Mouse (Mus musculus) embryonic facial prominence, embryonic 10.5 days (tissue): ENCODE data around the gene Cacna1a. TPM values are rescaled to one million over a fixed set of nuclear protein-coding genes. Genes with fewer than 3 reads are reported as not detected.

Experiments
- DNase-seq: peaks from one replicate; pipeline ENCODE4 v3.0.0-alpha.2; 2017; ENCODE audit warnings: low spot score
- H3K27ac ChIP-seq: fragments of 300-500 bp; sonication (generic); replicated peaks from 2 replicates; pipeline ENCODE4 v1.5.1; 2016; ENCODE audit warnings: mild to moderate bottlenecking
- H3K27me3 ChIP-seq: fragments of 300-500 bp; sonication (generic); replicated peaks from 2 replicates; pipeline ENCODE4 v1.6.1; 2016; ENCODE audit warnings: low read depth, mild to moderate bottlenecking; ENCODE audit not compliant: poor library complexity, severe bottlenecking
- H3K36me3 ChIP-seq: fragments of 300-500 bp; sonication (generic); replicated peaks from 2 replicates; pipeline ENCODE4 v1.6.1; 2016; ENCODE audit warnings: mild to moderate bottlenecking, moderate library complexity
- H3K4me1 ChIP-seq: fragments of 300-500 bp; sonication (generic); 2 replicates; pipeline ENCODE4 v1.6.1; 2016
- H3K4me3 ChIP-seq: fragments of 300-500 bp; sonication (generic); 2 replicates; pipeline ENCODE4 v1.5.1; 2016; ENCODE audit warnings: mild to moderate bottlenecking, moderate library complexity
- H3K9me3 ChIP-seq: fragments of 300-500 bp; sonication (generic); 2 replicates; pipeline ENCODE4 v1.6.1; 2016; ENCODE audit warnings: mild to moderate bottlenecking
- WGBS: fragments of 180-500 bp; shearing (Covaris S2); methylation state at CpG from one replicate; pipeline ENCODE4 v1.1.7; 2016; 5-methylcytosine and 5-hydroxymethylcytosine counted together
- polyA plus RNA-seq: library from polyadenylated mRNA; unstranded; fragments of >200 nt; fragmentation: Nextera tagmentation; extraction: Ambion mirVana; gene quantifications from 2 replicates; pipeline ENCODE4 v1.2.1, GENCODE M21; 2016

The Cacna1a gene
- polyA plus RNA-seq, 1 experiment from 2014 or later = 5.5 TPM

- no peaks in the 10 kb centered on the region for H3K9me3 ChIP-seq
- peak overlapping the region; percentile 59 for H3K4me3 ChIP-seq
- peaks cover 77% of the 10 kb centered on the region for H3K4me1 ChIP-seq
- DNase-seq = peak; percentile 96
- H3K27me3 ChIP-seq = no peaks in the 10 kb centered on the region
- 1% methylated on average over 10 of the region's 10 CpGs for WGBS
- no peaks in the 10 kb centered on the region for H3K36me3 ChIP-seq
- peak overlapping the region; percentile 97 for H3K27ac ChIP-seq
Measured at GRCm38 (mm10) chr8:84656191-84656525, 267.9 kb downstream of the Cacna1a start.

- Histone ChIP-seq H3K27me3 (no peaks in the 10 kb centered on the region), H3K4me1 (peaks cover 75% of the 10 kb centered on the region), H3K36me3 (peaks cover 3% of the 10 kb centered on the region; the same call in 1 of the 2 replicates), H3K27ac (peak overlapping the region; percentile 97), H3K9me3 (no peaks in the 10 kb centered on the region), H3K4me3 (peak overlapping the region; percentile 59)
- 0% methylated on average over 23 of the region's 23 CpGs for WGBS
- peak; percentile 90 for DNase-seq
Measured at GRCm38 (mm10) chr8:84656641-84657126, 268.4 kb downstream of the Cacna1a start.

GRCm38 (mm10) chr8:84657203-84657602 lies 269.0 kb downstream of the Cacna1a start:
- Histone ChIP-seq H3K36me3 (peaks cover 4% of the 10 kb centered on the region; the same call in 1 of the 2 replicates), H3K4me1 (peaks cover 75% of the 10 kb centered on the region), H3K9me3 (no peaks in the 10 kb centered on the region), H3K4me3 (peak overlapping the region; percentile 59), H3K27ac (peak overlapping the region; percentile 97), H3K27me3 (no peaks in the 10 kb centered on the region)
- DNase-seq = no peak

- Histone ChIP-seq H3K4me3 (peak overlapping the region; percentile 59), H3K9me3 (no peaks in the 10 kb centered on the region), H3K4me1 (peaks cover 75% of the 10 kb centered on the region), H3K27ac (peak overlapping the region; percentile 97), H3K36me3 (peaks cover 4% of the 10 kb centered on the region; the same call in 1 of the 2 replicates), H3K27me3 (no peaks in the 10 kb centered on the region)
- WGBS = 33% methylated on average over 4 of the region's 4 CpGs
- no peak for DNase-seq
Measured at GRCm38 (mm10) chr8:84657680-84658079, 269.4 kb downstream of the Cacna1a start.

- WGBS = 71% methylated on average over 1 of the region's 1 CpGs
- Histone ChIP-seq H3K4me3 (peak overlapping the region; percentile 99), H3K27me3 (no peaks in the 10 kb centered on the region), H3K27ac (peak overlapping the region; percentile 96), H3K9me3 (no peaks in the 10 kb centered on the region), H3K4me1 (peaks cover 75% of the 10 kb centered on the region), H3K36me3 (peaks cover 4% of the 10 kb centered on the region; the same call in 1 of the 2 replicates)
- no peak for DNase-seq
Measured at GRCm38 (mm10) chr8:84658951-84659350, 270.7 kb downstream of the Cacna1a start.

- under 1% methylated on average over 33 of the region's 33 CpGs for WGBS
- Histone ChIP-seq H3K9me3 (no peaks in the 10 kb centered on the region), H3K36me3 (peaks cover 4% of the 10 kb centered on the region; the same call in 1 of the 2 replicates), H3K27ac (peak overlapping the region; percentile 96), H3K4me3 (peak overlapping the region; percentile 99), H3K4me1 (peaks cover 67% of the 10 kb centered on the region), H3K27me3 (no peaks in the 10 kb centered on the region)
- peak; percentile 86 for DNase-seq
Measured at GRCm38 (mm10) chr8:84659936-84660818, 271.9 kb downstream of the Cacna1a start.

GRCm38 (mm10) chr8:84660819-84661457 lies 272.7 kb downstream of the Cacna1a start:
- H3K27me3 ChIP-seq = no peaks in the 10 kb centered on the region
- under 1% methylated on average over 20 of the region's 20 CpGs for WGBS
- peak overlapping the region; percentile 99 for H3K4me3 ChIP-seq
- H3K36me3 ChIP-seq = peaks cover 4% of the 10 kb centered on the region; the same call in 1 of the 2 replicates
- peak overlapping the region; percentile 96 for H3K27ac ChIP-seq
- H3K4me1 ChIP-seq = peaks cover 67% of the 10 kb centered on the region
- no peaks in the 10 kb centered on the region for H3K9me3 ChIP-seq
- peak; percentile 85 for DNase-seq

GRCm38 (mm10) chr8:84661458-84661871 lies 273.2 kb downstream of the Cacna1a start:
- Histone ChIP-seq H3K27me3 (no peaks in the 10 kb centered on the region), H3K9me3 (no peaks in the 10 kb centered on the region), H3K4me1 (peaks cover 66% of the 10 kb centered on the region), H3K36me3 (peaks cover 8% of the 10 kb centered on the region; the same call in 1 of the 2 replicates), H3K27ac (peak overlapping the region; percentile 96), H3K4me3 (peak overlapping the region; percentile 99)
- WGBS = under 1% methylated on average over 24 of the region's 24 CpGs
- peak; percentile 72 for DNase-seq

GRCm38 (mm10) chr8:84661961-84662571 lies 273.8 kb downstream of the Cacna1a start:
- peak; percentile 76 for DNase-seq
- under 1% methylated on average over 61 of the region's 61 CpGs for WGBS

GRCm38 (mm10) chr8:84662581-84663065 lies 274.4 kb downstream of the Cacna1a start, which contains the start of gene Ier2:
TSS of gene Ier2 (minus strand) at chr8:84662852.
- Histone ChIP-seq H3K27me3 (no peaks in the 10 kb centered on the region), H3K9me3 (no peaks in the 10 kb centered on the region), H3K4me3 (peak within 1 kb of the TSS; percentile 99), H3K4me1 (peaks cover 54% of the 10 kb centered on the region), H3K27ac (peak within 1 kb of the TSS; percentile 96), H3K36me3 (peaks cover 11% of the 10 kb centered on the region; the same call in 1 of the 2 replicates)
- WGBS = under 1% methylated on average over 27 of the region's 27 CpGs
- peak; percentile 96 for DNase-seq

More at GRCm38 (mm10) chr8:84661961-84662571, 273.8 kb downstream of the Cacna1a start:
- peak overlapping the region; percentile 96 for H3K27ac ChIP-seq
- H3K27me3 ChIP-seq = no peaks in the 10 kb centered on the region
- H3K9me3 ChIP-seq = no peaks in the 10 kb centered on the region
- peak overlapping the region; percentile 99 for H3K4me3 ChIP-seq
- H3K36me3 ChIP-seq = peaks cover 11% of the 10 kb centered on the region; the same call in 1 of the 2 replicates
- H3K4me1 ChIP-seq = peaks cover 60% of the 10 kb centered on the region

GRCm38 (mm10) chr8:84663483-84664327 lies 275.5 kb downstream of the Cacna1a start:
- peak overlapping the region; percentile 96 for H3K27ac ChIP-seq
- peak; percentile 98 for DNase-seq
- H3K9me3 ChIP-seq = no peaks in the 10 kb centered on the region
- H3K4me1 ChIP-seq = peaks cover 43% of the 10 kb centered on the region
- 4% methylated on average over 43 of the region's 43 CpGs for WGBS
- H3K27me3 ChIP-seq = no peaks in the 10 kb centered on the region
- H3K36me3 ChIP-seq = peaks cover 22% of the 10 kb centered on the region
- H3K4me3 ChIP-seq = peak overlapping the region; percentile 99
